Mouse (Mus musculus): ENCODE measurements around the gene Sorbs2.

Sorbs2 gene

GRCm38 (mm10) chr8:45621576-45622178 is 114.1 kb downstream of the Sorbs2 start:
- no peak for DNase-seq (ENCODE audit: low spot score)

GRCm38 (mm10) chr8:45626406-45626805 is 118.8 kb downstream of the Sorbs2 start:
- no peak for DNase-seq (ENCODE audit: low spot score)

- DNase-seq (ENCODE audit: low spot score) = no peak
Measured at GRCm38 (mm10) chr8:45627246-45628241, 120.0 kb downstream of the Sorbs2 start.

GRCm38 (mm10) chr8:45628421-45629065 is 121.0 kb downstream of the Sorbs2 start:
- no peak for DNase-seq (ENCODE audit: low spot score)

- DNase-seq (ENCODE audit: low spot score) = no peak
Measured at GRCm38 (mm10) chr8:45629066-45629430, 121.5 kb downstream of the Sorbs2 start.

GRCm38 (mm10) chr8:45631023-45631422 is 123.4 kb downstream of the Sorbs2 start:
- no peak for DNase-seq (ENCODE audit: low spot score)

- DNase-seq (ENCODE audit: low spot score) = no peak
Measured at GRCm38 (mm10) chr8:45635155-45635554, 127.6 kb downstream of the Sorbs2 start.

- DNase-seq (ENCODE audit: low spot score) = no peak
Measured at GRCm38 (mm10) chr8:45637745-45638144, 130.2 kb downstream of the Sorbs2 start.

GRCm38 (mm10) chr8:45639444-45639843 is 131.9 kb downstream of the Sorbs2 start:
- no peak for DNase-seq (ENCODE audit: low spot score)

- DNase-seq (ENCODE audit: low spot score) = no peak
Measured at GRCm38 (mm10) chr8:45644651-45645050, 137.1 kb downstream of the Sorbs2 start.

- DNase-seq (ENCODE audit: low spot score) = no peak
Measured at GRCm38 (mm10) chr8:45649063-45649462, 141.5 kb downstream of the Sorbs2 start.

- no peak for DNase-seq (ENCODE audit: low spot score)
Measured at GRCm38 (mm10) chr8:45649966-45650365, 142.4 kb downstream of the Sorbs2 start.

GRCm38 (mm10) chr8:45658021-45658420 is 150.4 kb downstream of the Sorbs2 start:
- DNase-seq (ENCODE audit: low spot score) = no peak

GRCm38 (mm10) chr8:45658458-45659325 is 151.1 kb downstream of the Sorbs2 start:
- DNase-seq (ENCODE audit: low spot score) = no peak

GRCm38 (mm10) chr8:45659473-45659872 is 151.9 kb downstream of the Sorbs2 start:
- DNase-seq (ENCODE audit: low spot score) = no peak

- DNase-seq (ENCODE audit: low spot score) = no peak
Measured at GRCm38 (mm10) chr8:45660570-45660969, 153.0 kb downstream of the Sorbs2 start.

- no peak for DNase-seq (ENCODE audit: low spot score)
Measured at GRCm38 (mm10) chr8:45661605-45662004, 154.0 kb downstream of the Sorbs2 start.

GRCm38 (mm10) chr8:45666221-45666620 is 158.6 kb downstream of the Sorbs2 start:
- DNase-seq (ENCODE audit: low spot score) = no peak

- no peak for DNase-seq (ENCODE audit: low spot score)
Measured at GRCm38 (mm10) chr8:45673149-45673548, 165.6 kb downstream of the Sorbs2 start.

GRCm38 (mm10) chr8:45675821-45676279 is 168.3 kb downstream of the Sorbs2 start:
- DNase-seq (ENCODE audit: low spot score) = no peak

- DNase-seq (ENCODE audit: low spot score) = no peak
Measured at GRCm38 (mm10) chr8:45677114-45677853, 169.7 kb downstream of the Sorbs2 start.
